Mouse (Mus musculus) intestine, embryonic 15.5 days (tissue): Measurements from ENCODE around the gene Ipo5. TPM values are rescaled to one million over a fixed set of nuclear protein-coding genes. Genes with fewer than 3 reads are reported as not detected.

Source experiments
- ATAC-seq: fragments of 200-750 bp; cut with Nextera tagmentation; 2 replicates; pipeline ENCODE4 v1.8.0; 2017; ENCODE audit warnings: moderate TSS enrichment, moderate library complexity
- H3K27ac ChIP-seq: fragments of 300-500 bp; sonication (generic); 2 replicates; pipeline ENCODE4 v1.5.1; 2015; ENCODE audit warnings: mild to moderate bottlenecking, inconsistent platforms
- H3K27me3 ChIP-seq: fragments of 300-500 bp; sonication (generic); replicated peaks from 2 replicates; pipeline ENCODE4 v1.6.1; 2015; ENCODE audit warnings: inconsistent platforms
- H3K36me3 ChIP-seq: fragments of 300-500 bp; sonication (generic); 2 replicates; pipeline ENCODE4 v1.6.1; 2015; ENCODE audit warnings: inconsistent platforms
- H3K4me1 ChIP-seq: fragments of 300-500 bp; sonication (generic); replicated peaks from 2 replicates; pipeline ENCODE4 v1.6.1; 2015; ENCODE audit warnings: inconsistent platforms
- H3K4me2 ChIP-seq: fragments of 300-500 bp; sonication (generic); replicated peaks from 2 replicates; pipeline ENCODE4 v1.6.1; 2015; ENCODE audit warnings: mild to moderate bottlenecking, inconsistent platforms
- H3K4me3 ChIP-seq: fragments of 300-500 bp; sonication (generic); replicated peaks from 2 replicates; pipeline ENCODE4 v1.5.1; 2015; ENCODE audit warnings: inconsistent platforms
- H3K9ac ChIP-seq: fragments of 300-500 bp; sonication (generic); 2 replicates; pipeline ENCODE4 v1.6.1; 2015; ENCODE audit warnings: inconsistent platforms
- H3K9me3 ChIP-seq: fragments of 300-500 bp; sonication (generic); 2 replicates; pipeline ENCODE4 v1.6.1; 2016; ENCODE audit warnings: inconsistent platforms
- WGBS: fragments of 180-500 bp; shearing (Covaris S2); methylation state at CpG from one replicate; pipeline ENCODE4 v1.1.7; 2015; 5-methylcytosine and 5-hydroxymethylcytosine counted together
- polyA plus RNA-seq: library from polyadenylated mRNA; unstranded; fragments of >200 nt; fragmentation: Nextera tagmentation; extraction: Ambion mirVana; gene quantifications from 2 replicates; pipeline ENCODE4 v1.2.1, GENCODE M21; 2015

Gene Ipo5
- polyA plus RNA-seq, 1 experiment from 2014 or later = 86.1 TPM

DNA sequence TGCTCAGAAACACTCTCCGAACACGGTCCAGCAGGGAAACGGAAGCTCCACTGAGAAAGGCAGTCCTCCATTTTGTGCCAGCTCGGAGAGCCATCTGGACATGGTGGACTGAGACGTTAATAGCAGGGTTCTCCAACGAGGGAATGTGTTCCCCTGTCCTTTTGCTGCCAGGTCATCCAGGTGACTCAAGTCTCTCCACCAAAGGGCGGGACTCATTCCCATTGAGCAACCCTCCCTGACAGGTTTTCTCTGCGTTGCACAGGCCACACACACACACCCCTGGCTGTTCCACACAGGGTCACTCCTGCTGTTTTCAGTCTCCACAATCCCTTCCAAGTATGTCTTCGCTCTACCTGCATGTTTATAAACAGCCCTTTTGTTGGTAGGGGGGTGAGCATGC, 30.0 kb upstream of the Ipo5 start:
- H3K36me3 ChIP-seq = no peaks in the 10 kb centered on the region
- no peak overlapping the region for H3K27ac ChIP-seq
- no peaks in the 10 kb centered on the region for H3K4me1 ChIP-seq
- H3K4me2 ChIP-seq = no peak overlapping the region
- H3K4me3 ChIP-seq = no peak overlapping the region
- no peaks in the 10 kb centered on the region for H3K27me3 ChIP-seq
- ATAC-seq = no peak
- H3K9ac ChIP-seq = no peak overlapping the region
- H3K9me3 ChIP-seq = no peaks in the 10 kb centered on the region
- WGBS = 84% methylated on average over 9 of the region's 9 CpGs

DNA sequence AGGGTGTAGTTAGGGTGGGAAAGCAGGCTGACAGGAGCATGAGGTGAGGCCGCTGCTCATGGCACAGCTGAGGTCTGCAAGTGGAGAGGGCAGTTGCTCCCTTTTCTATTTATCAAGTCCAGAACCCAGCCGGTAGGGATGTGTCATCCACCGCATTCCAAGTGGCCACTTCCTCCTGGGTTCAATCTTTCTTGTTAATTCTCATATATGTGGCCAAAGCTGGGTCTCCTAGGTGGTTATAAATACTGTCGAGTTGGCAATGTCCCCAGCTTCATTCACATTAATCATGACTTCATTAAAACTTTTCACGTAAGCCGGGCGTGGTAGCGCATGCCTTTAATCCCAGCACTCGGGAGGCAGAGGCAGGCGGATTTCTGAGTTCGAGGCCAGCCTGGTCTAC, 22.3 kb upstream of the Ipo5 start:
- no peak overlapping the region for H3K27ac ChIP-seq
- no peaks in the 10 kb centered on the region for H3K36me3 ChIP-seq
- no peak overlapping the region for H3K4me2 ChIP-seq
- no peaks in the 10 kb centered on the region for H3K9me3 ChIP-seq
- no peak for ATAC-seq
- H3K27me3 ChIP-seq = no peaks in the 10 kb centered on the region
- no peak overlapping the region for H3K9ac ChIP-seq
- H3K4me3 ChIP-seq = no peak overlapping the region
- WGBS = 83% methylated on average over 11 of the region's 11 CpGs
- no peaks in the 10 kb centered on the region for H3K4me1 ChIP-seq

DNA sequence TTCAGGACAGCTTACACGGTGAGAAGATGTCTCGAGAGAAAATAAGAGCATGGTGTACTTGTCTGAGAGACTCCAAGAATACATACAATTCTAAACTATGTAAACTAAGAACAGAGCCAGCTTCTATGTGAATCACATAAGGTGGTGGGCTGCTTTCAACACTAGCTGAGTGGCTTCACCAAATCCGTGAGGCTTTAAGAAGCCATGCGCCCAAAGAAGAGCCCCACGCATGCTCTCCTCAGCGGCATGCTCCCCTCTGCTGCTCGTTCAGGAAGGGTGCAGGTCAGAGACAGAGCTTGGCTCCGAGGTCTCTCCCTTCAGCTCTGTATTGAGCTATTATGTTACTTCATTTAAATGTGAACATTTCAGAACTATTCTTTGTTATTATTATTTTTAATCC, 18.7 kb upstream of the Ipo5 start:
- WGBS = 72% methylated on average over 8 of the region's 8 CpGs

DNA sequence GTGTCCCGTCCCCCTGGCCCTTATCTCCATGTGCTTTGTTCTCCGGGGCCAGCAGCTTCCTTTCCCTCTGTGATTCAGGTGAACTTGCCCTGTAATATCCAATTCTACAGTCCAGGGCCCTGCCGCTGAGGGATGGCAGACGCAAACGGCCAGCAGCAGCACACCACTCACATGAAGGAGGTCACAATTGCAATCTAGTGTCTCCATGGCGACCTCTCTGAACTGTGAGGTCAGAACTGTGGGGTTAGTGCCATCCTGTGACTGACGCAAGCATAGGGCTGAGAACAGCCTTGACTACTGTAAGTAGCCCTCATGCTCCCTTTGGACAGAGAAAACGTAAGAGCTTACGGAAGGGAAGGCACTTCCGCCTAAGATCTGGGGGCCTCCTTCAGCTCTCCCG, 14.4 kb upstream of the Ipo5 start:
- WGBS = 77% methylated on average over 11 of the region's 11 CpGs
- H3K9me3 ChIP-seq = no peaks in the 10 kb centered on the region

More for the DNA sequence above, 18.7 kb upstream of the Ipo5 start:
- H3K4me1 ChIP-seq = no peaks in the 10 kb centered on the region
- no peak for ATAC-seq
- H3K4me3 ChIP-seq = no peak overlapping the region
- no peak overlapping the region for H3K9ac ChIP-seq
- no peak overlapping the region for H3K27ac ChIP-seq
- no peaks in the 10 kb centered on the region for H3K9me3 ChIP-seq
- H3K4me2 ChIP-seq = no peak overlapping the region
- no peaks in the 10 kb centered on the region for H3K27me3 ChIP-seq
- H3K36me3 ChIP-seq = no peaks in the 10 kb centered on the region

DNA sequence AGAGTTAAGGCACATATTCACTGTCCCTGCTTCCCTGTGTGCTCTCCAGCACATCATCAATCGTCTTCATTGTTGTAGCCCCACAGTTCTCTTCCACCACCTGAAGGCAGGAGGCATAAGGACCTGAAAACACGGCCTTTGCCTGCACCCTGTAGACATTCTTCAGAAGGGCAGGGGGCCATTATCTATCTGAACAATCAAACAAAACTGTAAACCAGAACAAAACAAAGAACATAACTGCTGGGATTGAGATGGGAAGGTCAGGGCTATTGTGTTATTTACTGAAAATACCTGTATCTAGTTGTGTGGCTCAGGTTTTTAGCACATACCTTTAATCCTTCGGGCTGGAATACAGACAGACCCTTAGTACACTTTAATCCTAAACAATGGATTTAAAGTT, 12.1 kb upstream of the Ipo5 start:
- no peaks in the 10 kb centered on the region for H3K27me3 ChIP-seq
- H3K4me1 ChIP-seq = no peaks in the 10 kb centered on the region
- H3K27ac ChIP-seq = no peak overlapping the region
- H3K9me3 ChIP-seq = no peaks in the 10 kb centered on the region
- no peaks in the 10 kb centered on the region for H3K36me3 ChIP-seq
- no peak for ATAC-seq
- no peak overlapping the region for H3K4me3 ChIP-seq
- H3K4me2 ChIP-seq = no peak overlapping the region
- 82% methylated on average over 3 of the region's 3 CpGs for WGBS
- H3K9ac ChIP-seq = no peak overlapping the region

More for the DNA sequence above, 14.4 kb upstream of the Ipo5 start:
- Histone ChIP-seq H3K27me3 (no peaks in the 10 kb centered on the region), H3K4me2 (no peak overlapping the region), H3K27ac (no peak overlapping the region), H3K36me3 (no peaks in the 10 kb centered on the region), H3K9ac (no peak overlapping the region), H3K4me3 (no peak overlapping the region), H3K4me1 (no peaks in the 10 kb centered on the region)
- ATAC-seq = no peak

DNA sequence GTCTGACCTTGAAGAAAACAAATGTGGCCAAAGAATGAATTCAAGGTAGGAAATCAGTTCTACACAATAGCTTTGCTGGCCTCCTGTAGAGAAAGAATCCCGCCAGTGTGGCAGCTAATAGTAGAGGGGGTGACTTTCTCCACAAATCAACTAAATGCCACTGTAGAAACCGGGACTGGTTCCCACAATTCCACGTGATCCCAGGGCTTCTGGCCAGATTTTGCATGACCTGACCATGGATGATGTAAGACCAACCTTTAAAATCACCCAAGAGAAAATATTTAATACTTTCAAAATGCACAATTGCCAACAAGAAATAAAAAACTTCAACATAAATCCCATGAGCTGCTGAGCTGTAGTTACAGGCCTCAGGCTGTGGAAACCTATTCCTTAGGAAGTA, 1.6 kb upstream of the Ipo5 start:
- H3K4me3 ChIP-seq = no peak overlapping the region
- ATAC-seq = no peak
- no peak overlapping the region for H3K27ac ChIP-seq
- no peaks in the 10 kb centered on the region for H3K36me3 ChIP-seq
- H3K4me2 ChIP-seq = no peak overlapping the region
- H3K9me3 ChIP-seq = no peaks in the 10 kb centered on the region
- H3K4me1 ChIP-seq = peaks cover 6% of the 10 kb centered on the region
- no peak overlapping the region for H3K9ac ChIP-seq
- H3K27me3 ChIP-seq = no peaks in the 10 kb centered on the region
- WGBS = 75% methylated on average over 3 of the region's 3 CpGs

DNA sequence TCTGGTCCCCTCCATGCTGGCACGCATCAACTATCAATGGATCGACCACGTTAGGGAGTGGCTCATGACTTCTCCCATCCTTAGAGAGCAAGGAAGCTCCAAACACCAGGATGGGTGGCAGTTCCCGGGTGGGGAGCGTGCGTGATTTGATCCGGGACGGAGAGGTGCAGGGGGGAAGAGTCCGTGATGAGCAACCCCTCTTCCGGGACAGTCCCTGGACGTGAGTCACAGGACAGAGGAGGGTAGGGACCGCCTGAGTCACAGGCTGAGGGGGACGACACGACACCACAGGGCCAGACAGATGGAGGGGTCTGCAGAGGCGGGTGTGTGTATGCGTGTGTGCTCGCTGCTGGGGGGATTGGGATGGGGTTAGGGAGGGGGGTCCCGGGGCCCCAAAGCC, 704 bp upstream of the Ipo5 start:
- Histone ChIP-seq H3K9me3 (no peaks in the 10 kb centered on the region), H3K9ac (peak overlapping the region; percentile 67), H3K4me1 (peaks cover 6% of the 10 kb centered on the region), H3K27ac (peak overlapping the region; percentile 78), H3K4me2 (peak overlapping the region; percentile 94), H3K4me3 (peak overlapping the region; percentile 93), H3K36me3 (no peaks in the 10 kb centered on the region), H3K27me3 (no peaks in the 10 kb centered on the region)
- ATAC-seq = peak; percentile 76
- under 1% methylated on average over 17 of the region's 18 CpGs for WGBS

DNA sequence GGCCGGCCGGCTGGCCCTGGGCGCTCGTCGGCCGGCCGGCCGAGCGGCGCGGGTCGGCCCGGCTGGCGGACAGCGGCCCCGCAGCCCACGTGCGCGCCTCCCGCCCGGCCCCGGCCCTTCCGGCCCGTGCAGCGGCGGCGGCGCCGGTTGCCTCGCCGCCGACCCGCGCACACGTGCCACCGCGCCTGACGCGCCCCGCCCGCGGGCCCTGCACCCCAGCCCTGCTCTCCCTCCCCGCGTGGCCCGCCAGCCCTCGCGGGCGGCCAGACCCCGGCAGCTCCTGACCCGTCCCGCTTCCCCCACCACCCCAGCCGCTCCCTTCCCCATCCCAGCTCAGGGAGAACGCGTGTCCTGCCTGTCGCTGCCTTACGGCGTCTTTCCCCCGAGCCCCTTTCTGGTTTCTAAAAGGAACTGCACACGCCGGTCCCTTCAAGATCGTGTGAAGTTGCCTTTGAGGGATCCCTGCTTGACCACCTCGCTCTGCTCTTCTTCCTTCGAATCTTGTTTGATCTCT, 421 bp downstream of the Ipo5 start:
- H3K9me3 ChIP-seq = no peaks in the 10 kb centered on the region
- peak overlapping the region; percentile 84 for H3K9ac ChIP-seq
- H3K4me3 ChIP-seq = peak overlapping the region; percentile 93
- WGBS = under 1% methylated on average over 43 of the region's 63 CpGs
- H3K4me2 ChIP-seq = peak overlapping the region; percentile 64
- H3K4me1 ChIP-seq = peaks cover 6% of the 10 kb centered on the region
- peak overlapping the region; percentile 93 for H3K27ac ChIP-seq
- no peaks in the 10 kb centered on the region for H3K27me3 ChIP-seq
- peak; percentile 46 for ATAC-seq
- H3K36me3 ChIP-seq = no peaks in the 10 kb centered on the region

DNA sequence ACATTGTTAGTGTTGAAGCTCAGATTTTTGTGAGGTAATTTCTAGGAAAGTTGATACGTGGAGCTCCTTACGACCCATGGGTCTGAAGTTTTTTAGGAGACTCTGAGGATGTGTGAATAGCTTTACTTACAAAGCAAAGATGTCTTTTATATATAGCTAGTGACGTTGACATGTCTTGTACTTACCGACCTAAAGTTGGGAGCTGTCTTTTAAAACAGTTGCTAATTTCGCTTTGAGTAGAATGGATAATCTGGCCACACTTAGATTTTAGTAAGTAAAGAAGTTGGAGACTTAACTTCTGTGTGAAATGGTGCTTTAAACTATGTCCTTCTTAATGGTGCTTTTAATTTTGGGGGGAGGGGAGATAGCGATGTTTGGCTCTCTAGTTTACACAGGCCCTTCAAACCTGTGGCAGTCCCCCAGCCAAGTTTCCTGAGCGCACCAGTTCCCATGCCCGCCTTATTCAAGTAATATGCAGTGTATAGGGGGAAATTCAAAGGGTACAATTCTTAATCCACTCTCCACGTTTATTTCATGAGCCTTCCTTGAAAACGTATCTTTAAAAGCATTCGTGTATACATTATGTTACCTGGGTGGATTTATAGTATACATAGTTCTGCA, 1.2 kb downstream of the Ipo5 start:
- peak overlapping the region; percentile 93 for H3K4me3 ChIP-seq
- H3K9me3 ChIP-seq = no peaks in the 10 kb centered on the region
- no peaks in the 10 kb centered on the region for H3K27me3 ChIP-seq
- H3K36me3 ChIP-seq = no peaks in the 10 kb centered on the region
- 11% methylated on average over 11 of the region's 11 CpGs for WGBS
- peaks cover 6% of the 10 kb centered on the region for H3K4me1 ChIP-seq
- peak overlapping the region; percentile 64 for H3K4me2 ChIP-seq
- no peak overlapping the region for H3K27ac ChIP-seq
- H3K9ac ChIP-seq = peak overlapping the region; percentile 84
- no peak for ATAC-seq

DNA sequence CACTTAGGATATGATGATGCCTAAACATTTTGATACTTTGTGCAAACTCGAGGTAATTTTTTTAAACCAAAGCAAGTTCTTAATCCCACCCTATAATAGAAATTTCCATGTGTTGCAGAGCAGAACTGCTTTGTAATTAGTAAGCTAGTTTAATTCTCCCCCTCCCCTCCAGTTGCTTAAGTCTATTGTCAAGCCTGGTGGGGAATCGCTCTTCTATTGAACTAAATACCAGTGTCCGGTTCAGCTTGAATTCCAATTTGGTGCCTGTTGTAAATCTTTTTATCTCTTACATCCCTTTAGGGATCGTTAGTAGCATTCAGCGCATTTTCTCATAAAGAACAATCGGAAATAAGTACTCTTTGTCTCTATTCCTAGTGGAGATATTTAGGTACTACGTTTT, 1.9 kb downstream of the Ipo5 start:
- Histone ChIP-seq H3K36me3 (no peaks in the 10 kb centered on the region), H3K27ac (no peak overlapping the region), H3K4me1 (peaks cover 6% of the 10 kb centered on the region), H3K4me2 (peak overlapping the region; percentile 64), H3K4me3 (no peak overlapping the region), H3K9ac (no peak overlapping the region), H3K9me3 (no peaks in the 10 kb centered on the region), H3K27me3 (no peaks in the 10 kb centered on the region)
- WGBS = 39% methylated on average over 7 of the region's 7 CpGs
- ATAC-seq = no peak

DNA sequence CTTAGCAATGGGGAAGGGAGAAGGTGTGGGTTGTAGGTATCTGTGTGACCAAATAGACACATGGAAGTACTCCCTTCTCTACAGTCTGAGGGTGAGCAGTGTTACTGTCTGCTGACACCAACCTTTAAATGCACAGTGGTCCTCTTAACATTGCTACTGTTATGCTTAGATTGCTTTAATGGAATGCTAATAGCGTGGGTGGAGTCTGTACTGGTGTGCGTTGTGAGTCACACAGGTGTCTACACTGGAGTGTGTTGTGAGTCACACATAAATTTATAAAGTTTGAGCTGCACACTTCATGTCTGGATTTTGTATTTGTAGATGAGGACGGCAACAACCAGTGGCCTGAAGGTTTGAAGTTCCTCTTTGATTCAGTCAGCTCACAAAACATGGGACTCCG, 10.8 kb downstream of the Ipo5 start:
- Histone ChIP-seq H3K9ac (no peak overlapping the region), H3K9me3 (no peaks in the 10 kb centered on the region), H3K4me2 (no peak overlapping the region), H3K27me3 (no peaks in the 10 kb centered on the region), H3K4me3 (no peak overlapping the region), H3K36me3 (peaks cover 39% of the 10 kb centered on the region), H3K4me1 (no peaks in the 10 kb centered on the region), H3K27ac (no peak overlapping the region)
- no peak for ATAC-seq
- 89% methylated on average over 4 of the region's 4 CpGs for WGBS

DNA sequence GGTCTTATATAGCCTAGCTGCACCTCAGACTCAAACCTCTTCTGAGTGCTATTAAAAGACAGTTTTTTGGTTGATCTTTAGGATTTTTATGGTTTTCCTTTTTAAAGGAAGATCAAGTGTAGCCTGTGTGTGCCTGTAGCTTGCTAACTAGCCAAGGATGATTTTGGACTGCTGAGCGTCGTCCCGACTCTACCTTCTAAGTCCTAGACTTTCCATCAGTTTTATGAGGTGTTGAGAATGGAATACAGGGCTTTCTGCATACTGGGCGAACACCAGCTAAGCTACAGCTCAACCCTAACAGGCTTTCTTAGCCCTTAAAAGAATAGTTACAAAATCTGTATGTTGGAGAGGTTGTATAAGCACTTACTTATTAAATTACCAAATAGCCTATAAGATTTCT, 13.0 kb downstream of the Ipo5 start:
- ATAC-seq = no peak
- H3K4me1 ChIP-seq = no peaks in the 10 kb centered on the region
- 94% methylated on average over 4 of the region's 4 CpGs for WGBS
- no peak overlapping the region for H3K4me3 ChIP-seq
- no peak overlapping the region for H3K4me2 ChIP-seq
- H3K9me3 ChIP-seq = no peaks in the 10 kb centered on the region
- H3K9ac ChIP-seq = no peak overlapping the region
- H3K36me3 ChIP-seq = peaks cover 40% of the 10 kb centered on the region
- no peak overlapping the region for H3K27ac ChIP-seq
- no peaks in the 10 kb centered on the region for H3K27me3 ChIP-seq
